Mouse (Mus musculus) liver, embryonic 15.5 days (tissue): ENCODE measurements around the gene Pde4b. TPM values are rescaled to one million over a fixed set of nuclear protein-coding genes. Genes with fewer than 3 reads are reported as not detected.

Experiments
- ATAC-seq: fragments of 200-750 bp; cut with Nextera tagmentation; 2 replicates; pipeline ENCODE4 v1.8.0; 2017; ENCODE audit warnings: moderate number of reproducible peaks, mild to moderate bottlenecking, moderate library complexity; ENCODE audit not compliant: insufficient read depth
- H3K27ac ChIP-seq: fragments of 300-500 bp; sonication (generic); replicated peaks from 2 replicates; pipeline ENCODE4 v1.5.1; 2015; ENCODE audit warnings: mild to moderate bottlenecking, inconsistent platforms
- H3K27me3 ChIP-seq: fragments of 300-500 bp; sonication (generic); 2 replicates; pipeline ENCODE4 v1.6.1; 2015; ENCODE audit warnings: mild to moderate bottlenecking, inconsistent platforms
- H3K36me3 ChIP-seq: fragments of 300-500 bp; sonication (generic); replicated peaks from 2 replicates; pipeline ENCODE4 v1.6.1; 2015; ENCODE audit warnings: moderate library complexity, mild to moderate bottlenecking, inconsistent platforms
- H3K4me1 ChIP-seq: fragments of 300-500 bp; sonication (generic); replicated peaks from 2 replicates; pipeline ENCODE4 v1.6.1; 2015; ENCODE audit warnings: inconsistent platforms
- H3K4me2 ChIP-seq: fragments of 300-500 bp; sonication (generic); 2 replicates; pipeline ENCODE4 v1.6.1; 2015; ENCODE audit warnings: moderate library complexity, mild to moderate bottlenecking, inconsistent platforms
- H3K4me3 ChIP-seq: fragments of 300-500 bp; sonication (generic); replicated peaks from 2 replicates; pipeline ENCODE4 v1.5.1; 2015; ENCODE audit warnings: mild to moderate bottlenecking, inconsistent platforms
- H3K9ac ChIP-seq: fragments of 300-500 bp; sonication (generic); 2 replicates; pipeline ENCODE4 v1.6.1; 2015; ENCODE audit warnings: moderate library complexity, mild to moderate bottlenecking, inconsistent platforms
- H3K9me3 ChIP-seq: fragments of 300-500 bp; sonication (generic); replicated peaks from 2 replicates; pipeline ENCODE4 v1.6.1; 2016; ENCODE audit warnings: inconsistent platforms
- WGBS: fragments of 180-500 bp; shearing (Covaris S2); methylation state at CpG from one replicate; pipeline ENCODE4 v1.1.7; 2015; ENCODE audit warnings: mixed read lengths; ENCODE audit not compliant: insufficient replicate concordance; 5-methylcytosine and 5-hydroxymethylcytosine counted together
- polyA plus RNA-seq: library from polyadenylated mRNA; unstranded; fragments of >200 nt; fragmentation: Nextera tagmentation; extraction: Ambion mirVana; gene quantifications from 2 replicates; pipeline ENCODE4 v1.2.1, GENCODE M21; 2015

The Pde4b gene
- polyA plus RNA-seq, 1 experiment from 2014 or later: 2.5 TPM

DNA sequence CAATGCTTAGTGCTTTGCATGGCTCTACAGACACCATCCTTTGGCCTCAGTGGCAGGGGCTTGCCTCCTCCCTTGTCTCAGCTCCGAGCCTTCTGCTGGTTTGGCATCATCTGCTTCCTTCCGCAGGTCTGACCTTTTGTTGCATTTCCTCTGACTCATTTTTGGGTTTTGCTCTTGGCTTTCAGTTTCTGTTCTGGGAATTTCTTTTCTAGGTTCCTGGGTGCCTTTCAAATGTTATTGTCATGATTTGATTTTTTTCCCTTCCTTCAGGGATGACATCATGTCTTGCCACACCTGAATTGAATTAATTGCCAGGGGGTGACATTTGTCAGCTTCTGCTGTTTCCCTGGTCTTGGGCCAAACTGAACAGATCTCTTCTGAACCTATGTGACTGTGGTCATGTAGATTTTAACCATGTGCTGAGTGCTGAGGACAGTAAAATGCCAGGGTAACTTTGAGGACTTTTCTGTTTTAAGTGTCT, 17.2 kb downstream of the Pde4b start:
- Histone ChIP-seq H3K27me3 (no peaks in the 10 kb centered on the region), H3K9me3 (no peaks in the 10 kb centered on the region), H3K4me3 (no peak overlapping the region), H3K9ac (no peak overlapping the region), H3K4me2 (no peak overlapping the region), H3K4me1 (no peaks in the 10 kb centered on the region), H3K36me3 (no peaks in the 10 kb centered on the region), H3K27ac (no peak overlapping the region)
- no peak for ATAC-seq
- 28% methylated on average over 2 of the region's 2 CpGs for WGBS

DNA sequence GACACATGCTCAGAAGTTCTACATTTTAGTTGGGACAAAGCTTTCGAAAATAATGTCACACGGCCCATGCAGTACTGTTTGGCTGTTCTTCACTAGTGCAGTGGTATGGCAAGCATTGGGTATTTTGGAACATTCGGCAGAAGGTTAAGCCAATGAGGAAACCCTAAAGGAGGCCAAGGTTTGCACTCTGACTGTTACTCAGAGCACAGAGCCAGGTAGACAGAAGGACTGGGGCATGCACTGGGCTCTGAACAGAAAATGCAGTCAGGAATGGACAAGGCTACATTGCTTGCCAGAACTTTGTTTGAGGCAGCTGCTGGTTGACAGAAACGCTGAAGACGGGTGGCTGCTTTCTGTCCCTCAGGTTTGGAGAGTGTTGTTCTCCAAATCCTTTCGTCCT, 19.4 kb downstream of the Pde4b start:
- Histone ChIP-seq H3K36me3 (no peaks in the 10 kb centered on the region), H3K27ac (no peak overlapping the region), H3K9ac (no peak overlapping the region), H3K4me3 (no peak overlapping the region), H3K27me3 (no peaks in the 10 kb centered on the region), H3K4me2 (no peak overlapping the region), H3K9me3 (no peaks in the 10 kb centered on the region), H3K4me1 (no peaks in the 10 kb centered on the region)
- no peak for ATAC-seq
- 65% methylated on average over 6 of the region's 6 CpGs for WGBS

DNA sequence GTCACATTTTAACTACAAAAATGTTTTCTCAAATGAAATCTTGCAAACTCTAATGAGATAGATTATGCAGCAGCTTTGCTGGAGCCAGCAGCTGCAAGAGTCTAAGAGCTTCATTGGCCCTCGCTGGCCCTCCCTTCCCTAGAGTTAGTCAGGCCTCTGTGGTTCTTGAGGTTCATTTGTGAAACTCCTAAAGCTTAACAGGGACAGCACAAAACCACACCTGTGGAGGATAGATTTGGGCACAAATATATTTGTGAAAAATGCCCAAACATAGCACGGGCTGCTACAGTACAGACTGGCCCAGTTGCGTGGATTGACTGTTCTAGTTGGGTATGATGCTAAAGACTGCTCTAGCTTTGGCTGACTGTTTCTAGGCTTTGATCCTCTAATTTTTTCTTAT, 32.1 kb downstream of the Pde4b start:
- no peaks in the 10 kb centered on the region for H3K4me1 ChIP-seq
- no peak overlapping the region for H3K4me3 ChIP-seq
- no peak overlapping the region for H3K27ac ChIP-seq
- no peaks in the 10 kb centered on the region for H3K27me3 ChIP-seq
- H3K4me2 ChIP-seq: no peak overlapping the region
- H3K9ac ChIP-seq: no peak overlapping the region
- no peaks in the 10 kb centered on the region for H3K36me3 ChIP-seq
- ATAC-seq: no peak
- 74% methylated on average over 3 of the region's 3 CpGs for WGBS
- no peaks in the 10 kb centered on the region for H3K9me3 ChIP-seq

DNA sequence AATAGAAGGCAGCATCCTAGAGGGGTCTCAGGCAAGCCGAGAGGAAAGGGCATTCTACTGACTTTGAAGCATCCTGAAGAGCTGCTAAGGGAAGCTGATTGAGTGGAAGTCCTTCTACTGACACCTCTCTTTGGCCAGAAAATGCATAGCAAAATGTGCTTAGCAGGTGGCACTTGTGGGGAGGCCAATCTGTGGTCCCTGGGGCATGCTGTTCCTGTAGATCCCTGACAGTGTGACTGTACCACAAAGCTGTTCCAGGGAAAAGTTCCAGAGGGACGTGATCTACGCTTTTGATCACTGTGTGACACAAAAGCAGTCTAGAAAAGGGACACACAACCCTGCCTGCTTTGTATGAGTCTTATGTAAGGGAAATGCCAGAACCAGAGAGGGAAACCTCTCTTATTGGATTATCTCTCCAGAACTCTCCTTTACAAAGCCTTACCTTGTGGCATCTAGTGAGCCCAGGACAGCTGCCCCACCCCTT, 49.1 kb downstream of the Pde4b start:
- ATAC-seq: no peak
- 54% methylated on average over 3 of the region's 3 CpGs for WGBS

DNA sequence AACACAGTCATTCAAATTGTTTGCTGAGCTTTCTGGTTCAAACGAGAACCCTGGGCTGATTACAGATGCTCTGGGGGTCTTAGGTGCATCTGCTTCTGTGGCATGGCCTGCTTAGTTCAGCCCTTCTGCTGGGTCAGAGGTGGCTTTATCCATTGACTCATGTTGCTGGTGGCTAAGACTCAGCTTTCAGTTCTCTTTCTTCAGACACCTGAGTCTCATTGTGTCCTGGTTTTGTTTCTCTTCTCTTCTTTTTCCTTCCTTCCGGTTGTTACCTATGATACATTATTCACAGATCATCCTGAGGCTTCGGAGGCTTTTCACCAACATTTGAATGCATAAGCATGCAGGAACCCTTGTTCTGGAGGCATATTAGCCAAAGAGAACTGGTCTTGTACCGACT, 51.0 kb downstream of the Pde4b start:
- Histone ChIP-seq H3K4me2 (no peak overlapping the region), H3K9me3 (no peaks in the 10 kb centered on the region), H3K4me1 (no peaks in the 10 kb centered on the region), H3K27me3 (no peaks in the 10 kb centered on the region), H3K36me3 (no peaks in the 10 kb centered on the region), H3K27ac (no peak overlapping the region), H3K9ac (no peak overlapping the region), H3K4me3 (no peak overlapping the region)
- ATAC-seq: no peak
- 43% methylated on average over 4 of the region's 4 CpGs for WGBS

More for the DNA sequence above, 49.1 kb downstream of the Pde4b start:
- Histone ChIP-seq H3K4me2 (no peak overlapping the region), H3K4me1 (no peaks in the 10 kb centered on the region), H3K9ac (no peak overlapping the region), H3K4me3 (no peak overlapping the region), H3K27me3 (no peaks in the 10 kb centered on the region), H3K9me3 (no peaks in the 10 kb centered on the region), H3K36me3 (no peaks in the 10 kb centered on the region), H3K27ac (no peak overlapping the region)

DNA sequence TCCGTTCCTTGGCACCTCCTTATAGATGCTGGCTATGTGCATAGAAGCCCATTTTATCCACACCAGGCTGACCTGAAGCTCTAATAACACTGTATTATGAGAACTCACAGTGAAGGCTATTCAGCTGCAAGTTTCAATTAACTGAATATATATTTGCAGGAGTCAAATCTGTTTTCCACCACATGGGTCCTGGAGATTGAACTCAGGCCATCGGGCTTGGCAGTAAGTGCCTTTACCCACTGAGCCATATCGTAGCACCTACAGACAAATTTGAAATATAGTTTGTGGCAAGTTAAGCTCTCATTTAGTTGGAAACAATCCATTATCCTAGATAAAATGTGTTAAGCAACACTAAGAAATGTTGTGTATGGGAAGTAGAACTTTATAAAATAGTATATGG, 53.9 kb downstream of the Pde4b start:
- ATAC-seq: no peak

DNA sequence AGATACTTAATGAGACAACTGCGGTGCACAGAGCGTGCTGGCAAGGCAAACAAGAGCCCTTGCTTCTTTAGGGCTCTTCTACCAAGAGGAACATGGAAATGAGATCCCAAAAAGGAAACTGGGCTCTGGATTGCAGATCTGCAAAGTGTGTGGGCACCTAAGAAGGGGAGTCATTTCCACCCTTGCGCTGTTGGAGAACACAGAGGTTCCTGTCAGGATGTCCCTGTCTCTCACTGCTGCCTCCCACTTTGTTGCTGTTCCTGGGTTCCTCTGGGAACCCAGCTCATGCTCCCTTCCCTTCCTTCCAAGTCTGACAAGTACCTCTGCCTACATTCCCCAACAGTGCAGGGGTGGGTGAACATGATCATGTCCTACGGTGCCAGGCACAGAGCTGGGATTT, 61.4 kb downstream of the Pde4b start:
- no peak overlapping the region for H3K4me2 ChIP-seq
- H3K4me1 ChIP-seq: no peaks in the 10 kb centered on the region
- no peak overlapping the region for H3K9ac ChIP-seq
- H3K27ac ChIP-seq: no peak overlapping the region
- no peaks in the 10 kb centered on the region for H3K36me3 ChIP-seq
- H3K9me3 ChIP-seq: no peaks in the 10 kb centered on the region
- ATAC-seq: no peak
- H3K4me3 ChIP-seq: no peak overlapping the region
- WGBS: 64% methylated on average over 4 of the region's 4 CpGs
- no peaks in the 10 kb centered on the region for H3K27me3 ChIP-seq

More for the DNA sequence above, 53.9 kb downstream of the Pde4b start:
- no peaks in the 10 kb centered on the region for H3K9me3 ChIP-seq
- H3K9ac ChIP-seq: no peak overlapping the region
- H3K4me3 ChIP-seq: no peak overlapping the region
- H3K4me2 ChIP-seq: no peak overlapping the region
- 67% methylated on average over 3 of the region's 3 CpGs for WGBS
- no peaks in the 10 kb centered on the region for H3K27me3 ChIP-seq
- no peaks in the 10 kb centered on the region for H3K4me1 ChIP-seq
- no peak overlapping the region for H3K27ac ChIP-seq
- no peaks in the 10 kb centered on the region for H3K36me3 ChIP-seq

DNA sequence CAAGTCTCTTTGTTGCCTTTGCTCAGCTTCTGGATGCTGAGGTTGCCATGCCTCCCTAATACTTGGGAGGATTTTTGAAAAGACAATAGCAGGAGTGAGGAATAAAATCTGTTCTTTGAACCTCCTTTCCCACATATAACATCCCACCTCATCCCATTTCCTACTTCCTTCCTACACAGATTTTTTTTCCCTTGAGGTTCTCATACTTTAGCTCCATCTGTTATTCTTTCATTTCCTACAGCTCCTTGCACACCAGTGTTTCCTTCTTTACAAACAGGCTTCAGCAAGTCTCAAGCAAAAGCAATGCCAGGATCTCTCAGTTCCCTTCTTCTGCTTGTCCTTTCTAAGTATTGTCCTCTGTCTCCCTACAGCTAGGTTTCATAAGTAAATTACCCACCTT, 71.8 kb downstream of the Pde4b start:
- Histone ChIP-seq H3K27me3 (no peaks in the 10 kb centered on the region), H3K4me1 (no peaks in the 10 kb centered on the region), H3K4me2 (no peak overlapping the region), H3K27ac (no peak overlapping the region), H3K36me3 (no peaks in the 10 kb centered on the region), H3K4me3 (no peak overlapping the region), H3K9ac (no peak overlapping the region), H3K9me3 (no peaks in the 10 kb centered on the region)
- ATAC-seq: no peak

DNA sequence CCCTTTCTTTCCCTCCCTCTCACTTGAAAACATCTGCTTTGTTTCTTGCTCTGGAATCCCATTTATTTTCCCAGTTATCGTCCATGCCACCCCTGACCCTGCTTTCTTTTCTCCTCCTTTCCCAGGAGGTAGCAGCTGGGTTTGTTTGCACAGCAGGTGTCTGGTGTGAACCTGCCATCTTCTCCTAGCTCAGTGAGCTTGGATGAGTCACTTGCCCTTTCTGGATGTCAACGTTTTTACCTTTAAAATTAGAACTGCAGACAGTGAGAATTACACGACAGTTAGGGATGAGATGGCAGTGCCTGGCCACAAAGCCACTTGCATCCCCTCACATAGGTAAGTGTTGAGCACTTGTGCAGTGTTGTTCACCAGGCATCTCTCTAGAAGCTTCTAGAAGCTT, 84.3 kb downstream of the Pde4b start:
- WGBS: 27% methylated on average over 3 of the region's 3 CpGs
- H3K4me3 ChIP-seq: no peak overlapping the region
- no peaks in the 10 kb centered on the region for H3K9me3 ChIP-seq
- no peak overlapping the region for H3K4me2 ChIP-seq
- no peaks in the 10 kb centered on the region for H3K27me3 ChIP-seq
- H3K9ac ChIP-seq: no peak overlapping the region
- no peak for ATAC-seq
- no peaks in the 10 kb centered on the region for H3K36me3 ChIP-seq
- no peak overlapping the region for H3K27ac ChIP-seq
- H3K4me1 ChIP-seq: no peaks in the 10 kb centered on the region

DNA sequence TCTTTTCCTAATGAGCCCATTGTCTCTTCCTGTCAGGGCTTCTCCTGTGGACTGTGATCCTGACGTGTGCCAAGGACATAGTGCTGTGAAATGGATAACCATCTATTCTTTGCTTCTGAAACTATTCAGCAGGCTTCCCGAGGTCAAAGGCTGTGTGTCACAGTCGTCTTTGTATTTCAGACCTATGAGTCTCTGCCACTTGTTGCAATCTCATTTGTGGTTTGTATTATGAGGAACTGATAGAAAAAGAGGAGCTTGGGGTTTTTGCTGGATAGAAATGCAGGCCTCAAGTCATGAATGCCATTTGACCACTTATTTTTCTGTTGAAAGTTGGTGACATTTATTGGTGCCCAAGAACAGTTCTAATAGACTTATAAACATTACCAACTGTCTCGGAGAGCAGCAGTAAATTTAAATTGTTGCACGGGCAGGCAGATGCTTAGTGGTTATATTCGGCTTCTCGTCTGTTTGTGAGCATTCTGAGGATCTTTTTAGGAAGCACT, 85.4 kb downstream of the Pde4b start:
- no peak for ATAC-seq
- Histone ChIP-seq H3K4me2 (no peak overlapping the region), H3K4me1 (no peaks in the 10 kb centered on the region), H3K27me3 (no peaks in the 10 kb centered on the region), H3K4me3 (no peak overlapping the region), H3K27ac (no peak overlapping the region), H3K9me3 (no peaks in the 10 kb centered on the region), H3K36me3 (no peaks in the 10 kb centered on the region), H3K9ac (no peak overlapping the region)
- WGBS: 36% methylated on average over 7 of the region's 7 CpGs

DNA sequence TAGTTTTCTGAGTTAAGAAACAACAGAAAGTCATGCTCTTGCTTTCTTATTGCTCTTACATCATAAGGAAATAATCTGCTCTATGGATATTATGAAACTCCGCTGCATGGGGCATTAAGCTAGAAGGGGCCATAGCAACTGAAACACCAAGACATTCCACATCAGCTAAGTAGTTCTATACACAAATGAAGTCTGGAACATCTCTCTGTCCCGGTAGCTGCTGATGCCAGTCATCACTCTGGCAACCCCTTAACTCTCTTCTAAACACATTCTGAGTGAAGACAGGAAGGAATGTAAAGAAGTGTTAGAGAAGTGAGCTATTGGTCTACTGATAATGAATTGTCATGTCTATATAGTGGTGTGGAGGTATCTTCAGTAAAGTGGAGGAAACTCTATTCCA, 88.6 kb downstream of the Pde4b start:
- no peak for ATAC-seq
- Histone ChIP-seq H3K9ac (no peak overlapping the region), H3K4me2 (no peak overlapping the region), H3K4me1 (no peaks in the 10 kb centered on the region), H3K27me3 (no peaks in the 10 kb centered on the region), H3K36me3 (no peaks in the 10 kb centered on the region), H3K9me3 (no peaks in the 10 kb centered on the region), H3K4me3 (no peak overlapping the region), H3K27ac (no peak overlapping the region)
- 58% methylated on average over 2 of the region's 2 CpGs for WGBS

DNA sequence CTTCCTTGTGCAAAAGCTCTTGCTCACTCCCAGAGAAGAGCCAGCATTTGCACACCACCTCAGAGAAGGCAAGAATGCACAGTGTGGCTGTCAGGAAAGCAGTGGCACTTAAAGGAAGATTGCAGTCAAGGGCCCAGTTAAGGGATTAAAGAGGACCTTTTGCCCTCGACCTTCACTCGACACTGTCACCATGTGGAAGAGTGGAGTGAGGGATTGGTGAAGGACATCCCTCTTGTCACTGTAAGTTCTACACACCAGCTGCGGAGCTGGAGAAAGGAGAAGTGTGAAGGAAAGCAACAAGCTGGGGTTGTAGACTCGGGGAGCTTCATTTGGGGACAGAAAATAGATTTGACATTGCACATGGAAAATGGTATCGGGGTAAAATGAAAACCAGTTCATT, 89.9 kb downstream of the Pde4b start:
- H3K27ac ChIP-seq: no peak overlapping the region
- no peak overlapping the region for H3K9ac ChIP-seq
- H3K27me3 ChIP-seq: no peaks in the 10 kb centered on the region
- H3K4me3 ChIP-seq: no peak overlapping the region
- no peaks in the 10 kb centered on the region for H3K9me3 ChIP-seq
- H3K36me3 ChIP-seq: no peaks in the 10 kb centered on the region
- WGBS: 59% methylated on average over 5 of the region's 5 CpGs
- H3K4me2 ChIP-seq: no peak overlapping the region
- no peaks in the 10 kb centered on the region for H3K4me1 ChIP-seq
- ATAC-seq: no peak
